Mouse (Mus musculus): Measurements from ENCODE around the gene Cd72. TPM values are rescaled to one million over a fixed set of nuclear protein-coding genes. Genes with fewer than 3 reads are reported as not detected.

Cd72 gene
- total and polyA plus RNA-seq, 3 experiments = 24.0 to 61.4 (median 55.9) TPM

DNA sequence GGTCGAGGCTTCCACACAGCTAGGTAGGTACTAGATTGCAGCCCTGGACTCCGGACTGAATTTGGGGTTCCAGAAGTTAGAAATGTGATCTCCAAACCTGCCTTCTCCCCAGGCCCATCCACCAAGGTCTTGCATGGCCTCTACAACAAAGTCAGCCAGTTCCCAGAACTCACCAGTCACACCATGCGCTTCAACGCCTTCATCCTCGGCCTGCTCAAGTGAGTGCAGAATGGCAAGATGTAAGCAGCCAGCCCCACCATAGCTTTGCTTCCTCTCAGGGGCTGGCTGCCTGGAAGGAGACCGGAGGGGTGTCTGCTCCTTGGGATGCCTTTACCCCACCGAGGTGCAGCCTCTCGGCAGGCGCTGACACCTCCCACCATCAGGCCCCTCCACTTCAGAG lies 30.4 kb downstream of the Cd72 start:
- H3K27me3 ChIP-seq (replicated peaks) = peaks cover 71% of the 10 kb centered on the region

GRCm38 (mm10) chr4:43423267-43423934 lies 31.0 kb downstream of the Cd72 start:
- Histone ChIP-seq H3K4me2 (ENCODE audit: insufficient read depth, low read depth, poor library complexity, severe bottlenecking) (no peak overlapping the region), H3K9ac (ENCODE audit: insufficient read depth, low read depth) (no peak overlapping the region), H3K4me3 (replicated peaks in 1 of 3; ENCODE audit: low read depth in 2 of 3, low read length in 2 of 3, poor library complexity in 1 of 3) (no peak overlapping the region), H3K4me1 (ENCODE audit: control insufficient read depth in 1 of 2, insufficient read depth in 2 of 2) (peaks cover 5 to 38% of the 10 kb centered on the region in 2 experiments), H3K9me3 (replicated peaks; ENCODE audit: low read length) (no peaks in the 10 kb centered on the region), H3K36me3 (replicated peaks in 1 of 2; ENCODE audit: control insufficient read depth in 1 of 2, insufficient read depth in 1 of 2, low read length in 1 of 2) (no peaks in the 10 kb centered on the region), H3K27ac (ENCODE audit: insufficient read depth, low read depth) (no peak overlapping the region), H3K79me2 (replicated peaks; ENCODE audit: control insufficient read depth, extremely low read depth, insufficient read depth, poor library complexity, severe bottlenecking) (no peaks in the 10 kb centered on the region), H3K27me3 (replicated peaks) (peaks cover 66% of the 10 kb centered on the region)
- in situ Hi-C loops (cut with MboI; ENCODE audit: low pct_ligation_motif_present, low pct_unique_long_range_greater_than_20kb, low sequenced_read_pairs) = loop anchor here (5.0 to 25.0 kb wide), 2 partner anchors 161 to 336 kb away; no protein-coding TSS in a partner anchor
- dilution Hi-C loops (cut with MboI; ENCODE audit: extremely low pct_ligation_motif_present, extremely low pct_unique_long_range_greater_than_20kb, low sequenced_read_pairs) = no loop called here
- no peak for TF ChIP-seq UBTF (IDR thresholded peaks at IDR 0.05; ENCODE audit: low read depth, low read length)
- TF ChIP-seq ZKSCAN1 (IDR thresholded peaks at IDR 0.05; ENCODE audit: borderline replicate concordance, low read depth, low read length) = no peak
- TF ChIP-seq BHLHE40 (IDR thresholded peaks at IDR 0.05; ENCODE audit: low read depth, low read length) = no peak
- no peak for TF ChIP-seq HCFC1 (IDR thresholded peaks at IDR 0.05; ENCODE audit: low read depth, low read length)
- TF ChIP-seq RCOR1 (conservative IDR thresholded peaks at IDR 0.05; ENCODE audit: low read depth, low read length) = no peak
- no peak for TF ChIP-seq JUN (IDR thresholded peaks at IDR 0.05; ENCODE audit: insufficient read depth, low read depth, low read length)
- no peak for TF ChIP-seq USF2 (conservative IDR thresholded peaks at IDR 0.05; ENCODE audit: low read depth, low read length)
- no peak for TF ChIP-seq PAX5 (IDR thresholded peaks at IDR 0.05; ENCODE audit: low read length)
- no peak for TF ChIP-seq JUND (conservative IDR thresholded peaks at IDR 0.05; ENCODE audit: low read depth, low read length)
- no peak for TF ChIP-seq RAD21 (IDR thresholded peaks at IDR 0.05; ENCODE audit: low read depth, low read length)
- no peak for TF ChIP-seq MYC (IDR thresholded peaks at IDR 0.05; ENCODE audit: low read depth, low read length)
- TF ChIP-seq CHD1 (IDR thresholded peaks at IDR 0.05; ENCODE audit: low read depth, low read length) = no peak
- no peak for TF ChIP-seq SMC3 (IDR thresholded peaks at IDR 0.05; ENCODE audit: low read depth, low read length)
- no peak for TF ChIP-seq KAT2A (IDR thresholded peaks at IDR 0.05; ENCODE audit: insufficient replicate concordance, low read length)
- no peak for TF ChIP-seq NELFE (IDR thresholded peaks at IDR 0.05; ENCODE audit: low read depth, low read length)
- no peak for TF ChIP-seq ZC3H11A (IDR thresholded peaks at IDR 0.05; ENCODE audit: low read depth, low read length)
- TF ChIP-seq MXI1 (IDR thresholded peaks at IDR 0.05; ENCODE audit: low read depth, low read length) = no peak
- DNase-seq (ENCODE audit: extremely low read depth) = no peak

More for the DNA sequence above, 30.4 kb downstream of the Cd72 start:
- no peak overlapping the region for H3K9ac ChIP-seq (ENCODE audit: insufficient read depth, low read depth)
- H3K36me3 ChIP-seq (replicated peaks in 1 of 2; ENCODE audit: control insufficient read depth in 1 of 2, insufficient read depth in 1 of 2, low read length in 1 of 2) = no peaks in the 10 kb centered on the region
- no peak overlapping the region for H3K4me2 ChIP-seq (ENCODE audit: insufficient read depth, low read depth, poor library complexity, severe bottlenecking)
- no peak for DNase-seq (ENCODE audit: extremely low read depth)
- TF ChIP-seq JUN (IDR thresholded peaks at IDR 0.05; ENCODE audit: insufficient read depth, low read depth, low read length) (no peak), KAT2A (IDR thresholded peaks at IDR 0.05; ENCODE audit: insufficient replicate concordance, low read length) (no peak), RAD21 (IDR thresholded peaks at IDR 0.05; ENCODE audit: low read depth, low read length) (no peak), MEF2A (IDR thresholded peaks at IDR 0.05; ENCODE audit: borderline replicate concordance, low read depth, low read length) (no peak), TBP (conservative IDR thresholded peaks at IDR 0.05; ENCODE audit: low read depth, low read length) (no peak)
- dilution Hi-C loops (cut with MboI; ENCODE audit: extremely low pct_ligation_motif_present, extremely low pct_unique_long_range_greater_than_20kb, low sequenced_read_pairs) = no loop called here
- H3K9me3 ChIP-seq (replicated peaks; ENCODE audit: low read length) = no peaks in the 10 kb centered on the region
- peaks cover 5 to 34% of the 10 kb centered on the region in 2 experiments for H3K4me1 ChIP-seq (ENCODE audit: control insufficient read depth in 1 of 2, insufficient read depth in 2 of 2)
- no peak overlapping the region for H3K4me3 ChIP-seq (replicated peaks in 1 of 3; ENCODE audit: low read depth in 2 of 3, low read length in 2 of 3, poor library complexity in 1 of 3)
- no peak overlapping the region for H3K27ac ChIP-seq (ENCODE audit: insufficient read depth, low read depth)
- in situ Hi-C loops (cut with MboI; ENCODE audit: low pct_ligation_motif_present, low pct_unique_long_range_greater_than_20kb, low sequenced_read_pairs) = loop anchor here (5.0 to 25.0 kb wide), 2 partner anchors 162 to 337 kb away; no protein-coding TSS in a partner anchor
- H3K79me2 ChIP-seq (replicated peaks; ENCODE audit: control insufficient read depth, extremely low read depth, insufficient read depth, poor library complexity, severe bottlenecking) = no peaks in the 10 kb centered on the region
